ENCODE assay signal across 26 mouse cellular contexts in the genomic region with DNA sequence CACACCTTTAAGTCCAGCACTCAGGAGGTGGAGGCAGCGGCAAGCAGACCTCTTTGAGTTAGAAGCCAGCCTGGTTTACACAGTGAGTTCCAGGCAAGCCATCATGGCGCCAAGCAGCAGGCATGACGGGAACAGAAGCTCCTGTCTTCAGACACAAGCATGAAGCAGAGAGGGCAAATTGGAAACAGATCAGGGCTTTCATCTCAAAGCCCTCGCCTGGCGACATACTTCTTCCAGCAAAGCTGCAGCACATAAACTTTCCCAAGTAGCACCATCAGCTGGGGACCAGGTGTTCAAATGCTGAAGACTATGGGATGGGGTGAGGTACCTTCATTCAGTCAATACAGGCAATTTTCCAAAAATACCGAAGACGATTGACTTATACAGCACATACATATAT. TPM values are rescaled to one million over a fixed set of nuclear protein-coding genes. Genes with fewer than 3 reads are reported as not detected.
A peak's percentile ranks its signal among the peaks of the same experiment; 100 is the strongest.
DNase-seq lines count a peak whose midpoint lies in the region; ATAC-seq and TF ChIP-seq lines count a peak whose summit lies in the region.
"Had no signal": no experiment of that assay in that cellular context is flagged by ENCODE, and none has a peak within 500 bp of the region (broad histone marks: within the 10 kb centered on the region; RNA-seq: fewer than 3 reads in every experiment).

No protein-coding gene starts in this region.

- no peak overlapping the region for H3K27ac ChIP-seq in embryonic facial prominence, embryonic 10.5 days (replicated peaks)
- 0 out of 2 replicates have a peak overlapping the region, but pooled peaks have one; percentile 13 for H3K27ac ChIP-seq in embryonic facial prominence, embryonic 11.5 days (replicated peaks; ENCODE audit: low read depth, low read length)
- peak overlapping the region; percentile 75 for H3K27ac ChIP-seq in limb, embryonic 10.5 days
- H3K27ac ChIP-seq in small intestine, adult 2 months (ENCODE audit: insufficient read depth, low read depth, low read length), result peak overlapping the region; percentile 97
- no peak overlapping the region for H3K27ac ChIP-seq in stomach, postnatal 0 days (replicated peaks)
- H3K27ac ChIP-seq: embryonic facial prominence, embryonic 12.5 days; forebrain, embryonic 12.5 days; forebrain, embryonic 15.5 days; heart, adult 2 months; heart, embryonic 10.5 days; heart, embryonic 13.5 days; hindbrain, embryonic 14.5 days had no signal

- no peak for TF ChIP-seq EP300 in stomach, postnatal 0 days (optimal IDR thresholded peaks at IDR 0.05)

- H3K9ac ChIP-seq in embryonic facial prominence, embryonic 11.5 days (replicated peaks; ENCODE audit: low read length), result no peak overlapping the region
- H3K9ac ChIP-seq in stomach, postnatal 0 days (ENCODE audit: low read length), result no peak overlapping the region
- H3K9ac ChIP-seq: embryonic facial prominence, embryonic 12.5 days; forebrain, embryonic 12.5 days; forebrain, embryonic 15.5 days; heart, embryonic 13.5 days; hindbrain, embryonic 14.5 days had no signal

- WGBS in embryonic facial prominence, embryonic 10.5 days, result 72% methylated on average over 7 of the region's 7 CpGs
- WGBS in embryonic facial prominence, embryonic 11.5 days, result 61% methylated on average over 7 of the region's 7 CpGs
- 51% methylated on average over 7 of the region's 7 CpGs for WGBS in limb, embryonic 10.5 days
- WGBS in small intestine, adult 2 months, result 95% methylated on average over 7 of the region's 7 CpGs
- 92% methylated on average over 7 of the region's 7 CpGs for WGBS in stomach, postnatal 0 days

- no peak for TF ChIP-seq CTCF in small intestine, adult 2 months (IDR thresholded peaks at IDR 0.05; ENCODE audit: extremely low read depth, insufficient read length, insufficient replicate concordance, low read depth, low read length)
- no peak for TF ChIP-seq CTCF in stomach, postnatal 0 days (IDR thresholded peaks at IDR 0.05; ENCODE audit: low read depth)

- no peak for ATAC-seq in embryonic facial prominence, embryonic 11.5 days (replicated peaks; ENCODE audit: insufficient number of reproducible peaks, low FRiP score, low TSS enrichment, low read depth)
- ATAC-seq in stomach, postnatal 0 days (ENCODE audit: low FRiP score, low TSS enrichment), result no peak
- ATAC-seq: activated CD4-positive, CD25-positive, alpha-beta regulatory T cell, adult 4 months; forebrain, embryonic 15.5 days; hindbrain, postnatal 0 days; inflammation-experienced regulatory T-cells, adult 6 months had no signal

- no peak overlapping the region for H3K4me3 ChIP-seq in embryonic facial prominence, embryonic 10.5 days
- no peak overlapping the region for H3K4me3 ChIP-seq in embryonic facial prominence, embryonic 11.5 days (ENCODE audit: low read depth, low read length)
- H3K4me3 ChIP-seq in limb, embryonic 10.5 days, result no peak overlapping the region
- no peak overlapping the region for H3K4me3 ChIP-seq in small intestine, adult 2 months (ENCODE audit: low read depth, low read length)
- H3K4me3 ChIP-seq in stomach, postnatal 0 days (ENCODE audit: low read depth, low read length), result no peak overlapping the region
- H3K4me3 ChIP-seq: embryonic facial prominence, embryonic 12.5 days; erythroblast, embryonic 14.5 days; forebrain, embryonic 12.5 days; forebrain, embryonic 15.5 days; heart, adult 2 months; heart, embryonic 10.5 days; heart, embryonic 13.5 days had no signal

- peaks cover 45% of the 10 kb centered on the region for H3K4me1 ChIP-seq in embryonic facial prominence, embryonic 10.5 days
- H3K4me1 ChIP-seq in embryonic facial prominence, embryonic 11.5 days (ENCODE audit: control insufficient read depth, insufficient read depth, low read length), result no peaks in the 10 kb centered on the region
- peaks cover 52% of the 10 kb centered on the region for H3K4me1 ChIP-seq in limb, embryonic 10.5 days
- peaks cover 39% of the 10 kb centered on the region; the same call in 1 of the 2 replicates for H3K4me1 ChIP-seq in small intestine, adult 2 months (ENCODE audit: control insufficient read depth, insufficient read depth, insufficient read length, low read length)
- H3K4me1 ChIP-seq in stomach, postnatal 0 days (replicated peaks; ENCODE audit: control insufficient read depth, insufficient read depth), result peaks cover 3% of the 10 kb centered on the region; the same call in 1 of the 2 replicates

- H3K9me3 ChIP-seq in embryonic facial prominence, embryonic 10.5 days, result 0 out of 2 replicates have a peak, but pooled peaks cover 3% of the 10 kb centered on the region
- no peaks in the 10 kb centered on the region for H3K9me3 ChIP-seq in embryonic facial prominence, embryonic 11.5 days (replicated peaks; ENCODE audit: control insufficient read depth, low read length)
- peaks cover 3% of the 10 kb centered on the region; the same call in 1 of the 2 replicates for H3K9me3 ChIP-seq in limb, embryonic 10.5 days (replicated peaks)
- H3K9me3 ChIP-seq in stomach, postnatal 0 days (ENCODE audit: control insufficient read depth, low read length), result 0 out of 2 replicates have a peak, but pooled peaks cover 4% of the 10 kb centered on the region
- H3K9me3 ChIP-seq: embryonic facial prominence, embryonic 12.5 days; forebrain, embryonic 12.5 days; forebrain, embryonic 15.5 days; heart, embryonic 10.5 days had no signal

- no peaks in the 10 kb centered on the region for H3K27me3 ChIP-seq in embryonic facial prominence, embryonic 10.5 days (replicated peaks; ENCODE audit: low read depth, poor library complexity, severe bottlenecking)
- no peaks in the 10 kb centered on the region for H3K27me3 ChIP-seq in embryonic facial prominence, embryonic 11.5 days (ENCODE audit: control insufficient read depth, insufficient read depth, low read length)
- H3K27me3 ChIP-seq in limb, embryonic 10.5 days (ENCODE audit: low read depth, poor library complexity, severe bottlenecking), result no peaks in the 10 kb centered on the region
- no peaks in the 10 kb centered on the region for H3K27me3 ChIP-seq in small intestine, adult 2 months (ENCODE audit: control insufficient read depth, insufficient read depth, low read length)
- H3K27me3 ChIP-seq in stomach, postnatal 0 days (ENCODE audit: control insufficient read depth, insufficient read depth, low read length), result no peaks in the 10 kb centered on the region
- H3K27me3 ChIP-seq: embryonic facial prominence, embryonic 12.5 days; forebrain, embryonic 12.5 days; forebrain, embryonic 15.5 days; heart, embryonic 13.5 days had no signal

- TF ChIP-seq POLR2A in small intestine, adult 2 months (IDR thresholded peaks at IDR 0.05; ENCODE audit: low read depth, low read length), result no peak

- peaks cover 4% of the 10 kb centered on the region for H3K36me3 ChIP-seq in embryonic facial prominence, embryonic 10.5 days (replicated peaks)
- no peaks in the 10 kb centered on the region; the same call in 1 of the 2 replicates for H3K36me3 ChIP-seq in embryonic facial prominence, embryonic 11.5 days (replicated peaks; ENCODE audit: control insufficient read depth, insufficient read depth, low read depth, low read length)
- peaks cover 16% of the 10 kb centered on the region for H3K36me3 ChIP-seq in limb, embryonic 10.5 days
- H3K36me3 ChIP-seq in small intestine, adult 2 months (ENCODE audit: control insufficient read depth, insufficient read depth, low read length), result peaks cover 6% of the 10 kb centered on the region
- no peaks in the 10 kb centered on the region for H3K36me3 ChIP-seq in stomach, postnatal 0 days (ENCODE audit: control insufficient read depth, insufficient read depth, low read length)
- H3K36me3 ChIP-seq: embryonic facial prominence, embryonic 12.5 days; forebrain, embryonic 12.5 days; forebrain, embryonic 15.5 days had no signal

- H3K4me2 ChIP-seq in embryonic facial prominence, embryonic 11.5 days (ENCODE audit: low read depth, low read length), result no peak overlapping the region
- no peak overlapping the region for H3K4me2 ChIP-seq in stomach, postnatal 0 days (replicated peaks; ENCODE audit: low read depth)
- H3K4me2 ChIP-seq: embryonic facial prominence, embryonic 12.5 days; forebrain, embryonic 12.5 days; forebrain, embryonic 15.5 days; heart, embryonic 13.5 days; hindbrain, embryonic 14.5 days had no signal

- DNase-seq in embryonic facial prominence, embryonic 10.5 days (ENCODE audit: low spot score), result peak; percentile 26
- peak; percentile 62 for DNase-seq in embryonic facial prominence, embryonic 11.5 days (ENCODE audit: low spot score)
- peak; percentile 61 for DNase-seq in limb, embryonic 10.5 days (ENCODE audit: low spot score)
- DNase-seq in stomach, postnatal 0 days (ENCODE audit: low spot score), result no peak
- no peak for DNase-seq in frontal cortex, postnatal 36 days (ENCODE audit: low spot score in 2 of 2)
- DNase-seq: adrenal gland, adult 8-10 months; adrenal gland, postnatal 25 days; cerebellum, adult 11-12 months; cerebellum, adult 9-10 months; cerebellum, postnatal 14 days; gastrocnemius, postnatal 36 days; heart, adult 2 months; heart, postnatal 14 days; heart, postnatal 4 days; kidney, adult 11 months had no signal

RNA-seq across cellular contexts. Expression of gene Galnt10, which starts 54.9 kb away (rescaled TPM):
- polyA plus RNA-seq in embryonic facial prominence, embryonic 10.5 days (2016; fragmentation: Nextera tagmentation; extraction: Ambion mirVana), result 18.8 and 20.1 TPM in 2 replicates
- 12.0 and 12.4 TPM in 2 replicates for polyA plus RNA-seq in embryonic facial prominence, embryonic 11.5 days (2014; fragmentation: Nextera tagmentation; extraction: Ambion mirVana)
- polyA plus RNA-seq in limb, embryonic 10.5 days (2016; fragmentation: Nextera tagmentation; extraction: Ambion mirVana), result 20.3 and 22.3 TPM in 2 replicates
- polyA plus RNA-seq in small intestine, adult 2 months (2012; rRNA removed), result 21.6 and 37.0 TPM in 2 replicates
- polyA plus RNA-seq in stomach, postnatal 0 days (2015; fragmentation: Nextera tagmentation; extraction: Ambion mirVana), result 8.8 and 9.6 TPM in 2 replicates

Comparison
In these comparisons a context has a peak if more than half of its experiments do, and no peak if none do; other contexts are left out.
1. H3K27ac ChIP-seq: peak in embryonic facial prominence, embryonic 11.5 days (single experiment), limb, embryonic 10.5 days (single experiment) and small intestine, adult 2 months (single experiment); none in embryonic facial prominence, embryonic 10.5 days (single experiment) and stomach, postnatal 0 days (single experiment).
2. DNase-seq: peak in embryonic facial prominence, embryonic 10.5 days (single experiment), embryonic facial prominence, embryonic 11.5 days (single experiment) and limb, embryonic 10.5 days (single experiment); none in stomach, postnatal 0 days (single experiment) and frontal cortex, postnatal 36 days (0 of 2).